Mouse (Mus musculus) E14TG2a.4 (cell line): ENCODE measurements around the gene Prep.
A peak's percentile ranks its signal among the peaks of the same experiment; 100 is the strongest.

Source experiments
- H3K27me3 ChIP-seq: 2 replicates; pipeline ENCODE4 v1.6.1; 2014; ENCODE audit warnings: low read length, control low read depth; ENCODE audit not compliant: insufficient read depth
- H3K36me3 ChIP-seq: 2 replicates; pipeline ENCODE4 v1.6.1; 2014; ENCODE audit warnings: low read length, control low read depth; ENCODE audit not compliant: insufficient read depth
- H3K4me1 ChIP-seq: replicated peaks from 2 replicates; pipeline ENCODE4 v1.6.1; 2014; ENCODE audit warnings: low read depth, low read length, control low read depth
- H3K4me3 ChIP-seq: replicated peaks from 2 replicates; pipeline ENCODE4 v1.5.1; 2014; ENCODE audit warnings: mild to moderate bottlenecking, low read length
- H3K9me3 ChIP-seq: 2 replicates; pipeline ENCODE4 v1.6.1; 2014; ENCODE audit warnings: low read length, control low read depth
- CTCF ChIP-seq: conservative IDR thresholded peaks from 2 replicates; pipeline ENCODE4 v1.5.1; 2014; ENCODE audit warnings: low read length
- NANOG ChIP-seq: IDR thresholded peaks from 2 replicates; pipeline ENCODE4 v1.6.1; 2014; ENCODE audit warnings: borderline replicate concordance, low read length, mixed read lengths
- POU5F1 ChIP-seq: IDR thresholded peaks from 2 replicates; pipeline ENCODE4 v1.6.1; 2014; ENCODE audit warnings: low read length, borderline replicate concordance

The Prep gene

DNA sequence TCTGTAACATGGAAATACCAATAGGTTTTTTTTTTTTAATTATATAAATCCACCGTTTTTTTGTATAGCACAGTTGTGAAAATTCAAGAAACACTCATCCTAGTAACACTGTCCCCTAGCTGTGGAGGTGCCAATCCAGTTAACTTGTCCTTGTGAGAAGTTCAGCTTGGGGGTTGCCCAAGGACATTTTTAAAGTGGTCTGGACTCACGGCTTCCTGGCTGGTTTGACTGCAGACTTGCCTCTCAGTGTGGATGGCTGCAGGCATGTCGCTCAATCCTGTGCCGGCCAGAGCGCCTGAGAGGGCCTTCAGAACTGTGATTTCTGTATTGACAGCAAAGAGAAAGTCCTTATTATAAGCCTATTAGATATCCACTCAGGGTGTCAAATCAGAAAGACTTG lies 3.4 kb downstream of the Prep start:
- no peak for TF ChIP-seq POU5F1
- no peak for TF ChIP-seq CTCF
- TF ChIP-seq NANOG, result no peak
- Histone ChIP-seq H3K9me3 (no peaks in the 10 kb centered on the region), H3K36me3 (peaks cover 26% of the 10 kb centered on the region), H3K4me1 (peaks cover 87% of the 10 kb centered on the region), H3K4me3 (peak overlapping the region; percentile 37; the same call in 1 of the 2 replicates), H3K27me3 (no peaks in the 10 kb centered on the region)

- Histone ChIP-seq H3K27me3 (no peaks in the 10 kb centered on the region), H3K4me3 (peak overlapping the region; percentile 37), H3K36me3 (peaks cover 27% of the 10 kb centered on the region), H3K4me1 (peaks cover 87% of the 10 kb centered on the region), H3K9me3 (no peaks in the 10 kb centered on the region)
- TF ChIP-seq POU5F1 (no peak), NANOG (no peak), CTCF (no peak)
Measured at GRCm38 (mm10) chr10:45070929-45071813, 4.2 kb downstream of the Prep start.

DNA sequence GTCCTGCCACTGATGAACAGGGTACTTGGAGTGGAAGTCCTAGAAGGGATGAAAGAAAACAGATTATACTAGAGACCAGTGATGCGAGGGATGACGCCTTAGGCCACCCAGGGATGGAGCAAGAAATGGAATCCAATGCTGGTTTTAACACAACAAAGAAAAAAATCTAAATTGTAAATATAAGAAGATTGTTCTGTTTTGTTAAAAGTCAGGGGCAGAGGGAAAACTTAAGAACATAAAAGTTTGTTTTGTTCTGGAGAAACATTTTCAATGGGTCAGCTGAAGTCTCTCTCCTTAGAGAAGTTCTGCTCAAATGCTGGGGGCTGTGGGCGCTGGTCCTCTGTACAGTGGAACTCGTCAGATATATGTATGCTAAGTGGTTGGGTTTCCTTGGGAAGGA lies 5.3 kb downstream of the Prep start:
- TF ChIP-seq NANOG, result peak; percentile 92
- TF ChIP-seq POU5F1, result no peak
- Histone ChIP-seq H3K4me3 (peak overlapping the region; percentile 39), H3K4me1 (peaks cover 94% of the 10 kb centered on the region), H3K36me3 (peaks cover 37% of the 10 kb centered on the region), H3K9me3 (no peaks in the 10 kb centered on the region), H3K27me3 (no peaks in the 10 kb centered on the region)

DNA sequence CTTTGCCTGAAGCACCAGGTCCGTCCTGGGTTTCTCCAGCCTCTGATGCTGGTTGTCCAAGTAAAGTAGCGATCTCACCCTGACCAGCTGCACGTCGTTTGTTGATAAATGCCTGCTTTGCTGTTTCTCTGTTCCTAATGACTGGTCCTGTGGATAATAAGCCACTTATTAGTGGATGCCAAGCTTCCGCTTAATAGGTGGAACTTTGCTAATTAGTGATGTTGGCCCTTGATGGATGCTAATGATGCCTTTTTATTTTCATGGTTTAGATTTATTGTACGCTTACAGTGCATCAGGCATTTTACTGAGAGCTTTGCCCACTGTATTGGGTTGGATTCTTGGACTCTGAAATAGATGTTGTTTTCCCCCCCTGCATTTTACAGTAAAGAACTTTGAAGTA lies 7.5 kb downstream of the Prep start:
- Histone ChIP-seq H3K36me3 (peaks cover 36% of the 10 kb centered on the region), H3K4me3 (peak overlapping the region; percentile 24; the same call in 1 of the 2 replicates), H3K9me3 (no peaks in the 10 kb centered on the region), H3K27me3 (no peaks in the 10 kb centered on the region), H3K4me1 (peaks cover 81% of the 10 kb centered on the region)
- TF ChIP-seq CTCF, result no peak
- no peak for TF ChIP-seq POU5F1
- no peak for TF ChIP-seq NANOG

GRCm38 (mm10) chr10:45075491-45076051 lies 8.6 kb downstream of the Prep start:
- peaks cover 81% of the 10 kb centered on the region for H3K4me1 ChIP-seq
- H3K9me3 ChIP-seq, result no peaks in the 10 kb centered on the region
- no peaks in the 10 kb centered on the region for H3K27me3 ChIP-seq
- H3K36me3 ChIP-seq, result peaks cover 46% of the 10 kb centered on the region
- no peak for TF ChIP-seq NANOG
- no peak for TF ChIP-seq POU5F1
- TF ChIP-seq CTCF, result no peak
- peak overlapping the region; percentile 51 for H3K4me3 ChIP-seq

DNA sequence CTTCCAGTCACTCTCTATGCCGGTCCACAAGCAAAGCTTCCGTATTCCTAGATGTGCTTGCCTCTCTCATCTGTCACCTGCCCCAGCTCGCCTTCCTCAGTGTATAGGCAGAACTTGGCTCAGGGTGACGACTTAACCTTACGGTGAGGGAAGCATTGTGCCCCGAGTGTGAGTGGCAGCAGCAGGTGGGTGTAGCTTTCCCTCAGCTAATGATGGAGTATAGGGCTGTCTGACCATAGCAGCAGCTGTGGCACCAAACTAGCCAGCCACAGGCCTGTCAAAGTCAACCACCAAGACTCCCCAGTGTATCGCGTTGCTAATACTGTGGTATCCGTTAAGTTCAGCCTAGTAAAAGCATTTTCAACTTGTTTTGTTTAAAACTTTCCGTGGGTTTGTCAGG lies 9.6 kb downstream of the Prep start:
- no peak for TF ChIP-seq NANOG
- TF ChIP-seq POU5F1, result no peak
- no peak for TF ChIP-seq CTCF
- Histone ChIP-seq H3K27me3 (no peaks in the 10 kb centered on the region), H3K9me3 (no peaks in the 10 kb centered on the region), H3K36me3 (peaks cover 52% of the 10 kb centered on the region), H3K4me3 (peak overlapping the region; percentile 51), H3K4me1 (peaks cover 81% of the 10 kb centered on the region)

DNA sequence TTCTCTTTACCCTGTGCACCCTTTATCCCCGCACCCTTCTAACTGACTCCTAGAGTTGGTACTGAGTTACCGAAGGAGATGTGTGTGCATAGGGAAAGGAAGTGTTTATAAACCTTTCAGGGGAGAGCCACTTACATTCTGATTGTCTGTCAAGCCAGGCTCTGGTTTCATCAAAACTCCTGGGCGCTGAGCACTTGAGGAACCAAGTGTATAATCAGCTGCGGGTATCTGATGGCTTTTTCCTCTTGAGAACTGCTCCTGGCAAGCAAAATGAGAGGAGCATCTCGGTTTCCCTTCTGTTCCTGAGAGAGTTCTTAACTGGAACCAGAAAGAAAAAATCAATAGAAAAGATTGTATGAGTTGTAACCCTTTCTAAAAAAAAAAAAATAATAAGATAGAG lies 10.3 kb downstream of the Prep start:
- Histone ChIP-seq H3K27me3 (no peaks in the 10 kb centered on the region), H3K36me3 (peaks cover 60% of the 10 kb centered on the region), H3K4me3 (no peak overlapping the region), H3K9me3 (no peaks in the 10 kb centered on the region), H3K4me1 (peaks cover 79% of the 10 kb centered on the region)
- TF ChIP-seq POU5F1, result no peak
- TF ChIP-seq CTCF, result no peak
- TF ChIP-seq NANOG, result no peak

GRCm38 (mm10) chr10:45079756-45080155 lies 12.8 kb downstream of the Prep start:
- H3K36me3 ChIP-seq, result peaks cover 50% of the 10 kb centered on the region
- H3K9me3 ChIP-seq, result no peaks in the 10 kb centered on the region
- no peaks in the 10 kb centered on the region for H3K27me3 ChIP-seq
- peaks cover 74% of the 10 kb centered on the region for H3K4me1 ChIP-seq
- TF ChIP-seq POU5F1, result no peak
- no peak overlapping the region for H3K4me3 ChIP-seq

GRCm38 (mm10) chr10:45080490-45080889 lies 13.5 kb downstream of the Prep start:
- Histone ChIP-seq H3K9me3 (no peaks in the 10 kb centered on the region), H3K27me3 (no peaks in the 10 kb centered on the region), H3K36me3 (peaks cover 48% of the 10 kb centered on the region), H3K4me1 (peaks cover 75% of the 10 kb centered on the region), H3K4me3 (no peak overlapping the region)
- TF ChIP-seq POU5F1, result no peak
- no peak for TF ChIP-seq CTCF
- TF ChIP-seq NANOG, result no peak
